8 mouse cellular contexts compared by ENCODE assay signal in the genomic region with DNA sequence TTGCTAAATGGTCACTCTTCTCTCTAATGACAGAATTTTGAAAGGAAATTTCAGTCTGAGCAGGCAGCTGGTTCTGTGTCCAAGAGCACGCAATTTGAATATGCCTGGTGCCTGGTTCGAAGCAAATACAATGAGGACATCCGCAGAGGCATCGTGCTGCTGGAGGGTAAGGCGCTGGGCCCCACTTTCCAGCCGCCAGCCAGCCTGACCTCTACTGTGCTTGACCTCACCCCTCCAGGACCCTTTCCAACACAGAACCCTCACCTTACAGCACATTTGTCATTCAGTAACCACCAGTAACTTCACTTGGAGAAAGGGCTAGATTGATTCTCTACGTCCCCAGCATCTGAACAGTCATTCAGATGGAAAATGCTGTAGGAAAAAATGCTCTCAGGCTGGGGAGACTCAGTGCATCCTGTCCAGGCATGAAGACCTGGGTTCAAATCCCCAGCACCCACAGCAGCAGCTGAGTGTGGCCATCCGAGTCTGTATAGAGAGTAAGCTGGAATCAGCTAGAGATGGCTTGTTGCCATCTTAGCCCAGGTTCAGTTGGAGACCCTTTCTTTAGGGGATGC. TPM values are rescaled to one million over a fixed set of nuclear protein-coding genes. Genes with fewer than 3 reads are reported as not detected.
DNase-seq lines count a peak whose midpoint lies in the region; ATAC-seq and TF ChIP-seq lines count a peak whose summit lies in the region.

No protein-coding gene starts in this region.

- peak overlapping the region; percentile 70 for H3K4me3 ChIP-seq in heart, embryonic 16.5 days (ENCODE audit: low read length)
- H3K4me3 ChIP-seq in bone marrow macrophage, adult 2 months (ENCODE audit: insufficient read depth, low read length): peak overlapping the region; percentile 92
- peak overlapping the region; percentile 40 for H3K4me3 ChIP-seq in hindbrain, embryonic 14.5 days (replicated peaks; ENCODE audit: low read length)
- H3K4me3 ChIP-seq in midbrain, embryonic 14.5 days (replicated peaks; ENCODE audit: low read depth, low read length): peak overlapping the region; percentile 51

- no peak for TF ChIP-seq POLR2A in bone marrow macrophage, adult 2 months (IDR thresholded peaks at IDR 0.05; ENCODE audit: borderline replicate concordance, low read depth, low read length)

- ATAC-seq in heart, embryonic 16.5 days (replicated peaks; ENCODE audit: extremely low read depth, insufficient read depth, low FRiP score): no peak
- no peak for ATAC-seq in hindbrain, embryonic 14.5 days (ENCODE audit: low FRiP score)
- no peak for ATAC-seq in midbrain, embryonic 14.5 days (ENCODE audit: low FRiP score, low TSS enrichment)

- H3K4me1 ChIP-seq in heart, embryonic 16.5 days (ENCODE audit: control insufficient read depth, insufficient read depth, low read length): peaks cover 30% of the 10 kb centered on the region
- peaks cover 8% of the 10 kb centered on the region; the same call in 1 of the 2 replicates for H3K4me1 ChIP-seq in bone marrow macrophage, adult 2 months (ENCODE audit: control insufficient read depth, insufficient read depth, low read length)
- peaks cover 12% of the 10 kb centered on the region for H3K4me1 ChIP-seq in hindbrain, embryonic 14.5 days (replicated peaks; ENCODE audit: control insufficient read depth, insufficient read depth, low read length)
- H3K4me1 ChIP-seq in midbrain, embryonic 14.5 days (ENCODE audit: control insufficient read depth, insufficient read depth, low read length): peaks cover 12% of the 10 kb centered on the region

- H3K9ac ChIP-seq in heart, embryonic 16.5 days (ENCODE audit: low read length): peak overlapping the region; percentile 22; the same call in 1 of the 2 replicates
- H3K9ac ChIP-seq in hindbrain, embryonic 14.5 days: peak overlapping the region; percentile 75
- peak overlapping the region; percentile 60 for H3K9ac ChIP-seq in midbrain, embryonic 14.5 days (replicated peaks; ENCODE audit: low read length)

- no peak for TF ChIP-seq CTCF in bone marrow macrophage, adult 2 months (IDR thresholded peaks at IDR 0.05; ENCODE audit: low read depth, low read length)

- intact Hi-C loops in heart, postnatal 36 days (cut with DNase I): loop anchor here (2.0 kb wide), 1 partner anchor 24 kb away; a partner anchor contains a TSS

- DNase-seq in heart, postnatal 36 days: no peak
- DNase-seq in hindbrain, embryonic 14.5 days (ENCODE audit: low spot score): no peak
- no peak for DNase-seq in midbrain, embryonic 14.5 days
- DNase-seq in thymus, postnatal 0 days (ENCODE audit: low spot score): no peak
- DNase-seq in urinary bladder, postnatal 10 days (ENCODE audit: low spot score): no peak
- DNase-seq in spleen, postnatal 10 days (ENCODE audit: low spot score in 2 of 2): no peak

- WGBS in heart, embryonic 16.5 days: 72% methylated on average over 8 of the region's 8 CpGs
- 69% methylated on average over 8 of the region's 8 CpGs for WGBS in hindbrain, embryonic 14.5 days
- WGBS in midbrain, embryonic 14.5 days: 75% methylated on average over 8 of the region's 8 CpGs

- H3K27me3 ChIP-seq in heart, embryonic 16.5 days (ENCODE audit: control insufficient read depth, insufficient read depth, low read length): no peaks in the 10 kb centered on the region
- no peaks in the 10 kb centered on the region for H3K27me3 ChIP-seq in hindbrain, embryonic 14.5 days (ENCODE audit: control insufficient read depth, insufficient read depth, low read length)
- no peaks in the 10 kb centered on the region for H3K27me3 ChIP-seq in midbrain, embryonic 14.5 days (ENCODE audit: control insufficient read depth, insufficient read depth, low read length)

- no peaks in the 10 kb centered on the region for H3K9me3 ChIP-seq in heart, embryonic 16.5 days (replicated peaks; ENCODE audit: control insufficient read depth, low read length)
- H3K9me3 ChIP-seq in hindbrain, embryonic 14.5 days (ENCODE audit: control insufficient read depth, low read length): no peaks in the 10 kb centered on the region
- H3K9me3 ChIP-seq in midbrain, embryonic 14.5 days (ENCODE audit: control insufficient read depth, low read length): no peaks in the 10 kb centered on the region

- peak overlapping the region; percentile 75 for H3K4me2 ChIP-seq in heart, embryonic 16.5 days (ENCODE audit: low read depth, low read length)
- peak overlapping the region; percentile 80 for H3K4me2 ChIP-seq in hindbrain, embryonic 14.5 days (replicated peaks)
- H3K4me2 ChIP-seq in midbrain, embryonic 14.5 days (ENCODE audit: low read length): peak overlapping the region; percentile 69

- peaks cover 19% of the 10 kb centered on the region; the same call in 1 of the 2 replicates for H3K36me3 ChIP-seq in heart, embryonic 16.5 days (ENCODE audit: control insufficient read depth, insufficient read depth)
- H3K36me3 ChIP-seq in hindbrain, embryonic 14.5 days (replicated peaks; ENCODE audit: control insufficient read depth, insufficient read depth): peaks cover 41% of the 10 kb centered on the region
- peaks cover 45% of the 10 kb centered on the region for H3K36me3 ChIP-seq in midbrain, embryonic 14.5 days (ENCODE audit: control insufficient read depth, insufficient read depth, low read length)

- peak overlapping the region; percentile 19; the same call in 1 of the 2 replicates for H3K27ac ChIP-seq in heart, embryonic 16.5 days (ENCODE audit: low read length)
- H3K27ac ChIP-seq in bone marrow macrophage, adult 2 months (ENCODE audit: insufficient read depth, low read depth, low read length): no peak overlapping the region
- peak overlapping the region; percentile 73 for H3K27ac ChIP-seq in hindbrain, embryonic 14.5 days
- peak overlapping the region; percentile 92 for H3K27ac ChIP-seq in midbrain, embryonic 14.5 days (replicated peaks; ENCODE audit: low read depth, low read length)

RNA-seq across cellular contexts. Expression of a gene that starts 3.4 kb away (rescaled TPM):
- 6.7 and 7.1 TPM in 2 replicates for polyA plus RNA-seq in heart, embryonic 16.5 days (2015; fragmentation: Nextera tagmentation; extraction: Ambion mirVana)
- total RNA-seq in heart, postnatal 36 days (2021): 10 to 100 TPM in 1 of 2 experiments, 1 to 10 TPM in 1; 9.8 to 11.3 TPM
- not detected in 2 replicates for polyA plus RNA-seq in bone marrow macrophage, adult 2 months (2012; ENCODE audit: insufficient read depth, insufficient read length, missing spikeins)
- 0.13 TPM in 1 of 2 replicates, not detected in the other for polyA plus RNA-seq in hindbrain, embryonic 14.5 days (2014; fragmentation: Nextera tagmentation; extraction: Ambion mirVana)
- 0.13 and 0.31 TPM in 2 replicates for polyA plus RNA-seq in midbrain, embryonic 14.5 days (2014; fragmentation: Nextera tagmentation; extraction: Ambion mirVana)
- 1.2 and 2.2 TPM in 2 replicates for polyA plus RNA-seq in thymus, postnatal 0 days (2015; fragmentation: Nextera tagmentation; extraction: Ambion mirVana)

RNA-seq across cellular contexts. Expression of a gene that starts 10.0 kb away (rescaled TPM):
- polyA plus RNA-seq in heart, embryonic 16.5 days (2015; fragmentation: Nextera tagmentation; extraction: Ambion mirVana): 214 and 233 TPM in 2 replicates
- total RNA-seq in heart, postnatal 36 days (2021): 100 to 1,000 TPM; 178 to 185 TPM
- polyA plus RNA-seq in bone marrow macrophage, adult 2 months (2012; ENCODE audit: insufficient read depth, insufficient read length, missing spikeins): 146 and 149 TPM in 2 replicates
- polyA plus RNA-seq in hindbrain, embryonic 14.5 days (2014; fragmentation: Nextera tagmentation; extraction: Ambion mirVana): 391 and 425 TPM in 2 replicates
- polyA plus RNA-seq in midbrain, embryonic 14.5 days (2014; fragmentation: Nextera tagmentation; extraction: Ambion mirVana): 440 and 487 TPM in 2 replicates
- polyA plus RNA-seq in thymus, postnatal 0 days (2015; fragmentation: Nextera tagmentation; extraction: Ambion mirVana): 298 and 312 TPM in 2 replicates

RNA-seq across cellular contexts. Expression of a gene that starts 23.8 kb away (rescaled TPM):
- polyA plus RNA-seq in heart, embryonic 16.5 days (2015; fragmentation: Nextera tagmentation; extraction: Ambion mirVana): 42.2 and 46.2 TPM in 2 replicates
- 10 to 100 TPM; 36.9 to 45.6 TPM for total RNA-seq in heart, postnatal 36 days (2021)
- 66.4 and 66.7 TPM in 2 replicates for polyA plus RNA-seq in bone marrow macrophage, adult 2 months (2012; ENCODE audit: insufficient read depth, insufficient read length, missing spikeins)
- 30.1 and 30.7 TPM in 2 replicates for polyA plus RNA-seq in hindbrain, embryonic 14.5 days (2014; fragmentation: Nextera tagmentation; extraction: Ambion mirVana)
- 25.8 and 28.1 TPM in 2 replicates for polyA plus RNA-seq in midbrain, embryonic 14.5 days (2014; fragmentation: Nextera tagmentation; extraction: Ambion mirVana)
- 9.4 and 9.9 TPM in 2 replicates for polyA plus RNA-seq in thymus, postnatal 0 days (2015; fragmentation: Nextera tagmentation; extraction: Ambion mirVana)

RNA-seq across cellular contexts. Expression of a gene that starts 24.8 kb away (rescaled TPM):
- polyA plus RNA-seq in heart, embryonic 16.5 days (2015; fragmentation: Nextera tagmentation; extraction: Ambion mirVana): 74.4 and 80.5 TPM in 2 replicates
- 10 to 100 TPM; 58.2 to 67.8 TPM for total RNA-seq in heart, postnatal 36 days (2021)
- 75.0 and 82.2 TPM in 2 replicates for polyA plus RNA-seq in bone marrow macrophage, adult 2 months (2012; ENCODE audit: insufficient read depth, insufficient read length, missing spikeins)
- 116 and 121 TPM in 2 replicates for polyA plus RNA-seq in hindbrain, embryonic 14.5 days (2014; fragmentation: Nextera tagmentation; extraction: Ambion mirVana)
- polyA plus RNA-seq in midbrain, embryonic 14.5 days (2014; fragmentation: Nextera tagmentation; extraction: Ambion mirVana): 94.0 and 117 TPM in 2 replicates
- 66.8 and 72.3 TPM in 2 replicates for polyA plus RNA-seq in thymus, postnatal 0 days (2015; fragmentation: Nextera tagmentation; extraction: Ambion mirVana)

RNA-seq across cellular contexts. Expression of a gene that starts 55.1 kb away (rescaled TPM):
- polyA plus RNA-seq in heart, embryonic 16.5 days (2015; fragmentation: Nextera tagmentation; extraction: Ambion mirVana): 35.9 and 41.4 TPM in 2 replicates
- 10 to 100 TPM; 11.0 to 11.6 TPM for total RNA-seq in heart, postnatal 36 days (2021)
- 37.3 and 44.9 TPM in 2 replicates for polyA plus RNA-seq in bone marrow macrophage, adult 2 months (2012; ENCODE audit: insufficient read depth, insufficient read length, missing spikeins)
- polyA plus RNA-seq in hindbrain, embryonic 14.5 days (2014; fragmentation: Nextera tagmentation; extraction: Ambion mirVana): 118 and 133 TPM in 2 replicates
- 133 and 143 TPM in 2 replicates for polyA plus RNA-seq in midbrain, embryonic 14.5 days (2014; fragmentation: Nextera tagmentation; extraction: Ambion mirVana)
- 36.7 and 40.5 TPM in 2 replicates for polyA plus RNA-seq in thymus, postnatal 0 days (2015; fragmentation: Nextera tagmentation; extraction: Ambion mirVana)

Comparison
In these comparisons a context has a peak if more than half of its experiments do, and no peak if none do; other contexts are left out.
1. H3K4me3 ChIP-seq: peak in every context shown above with its lines; median percentile 92 in bone marrow macrophage, adult 2 months; 70 in heart, embryonic 16.5 days; 51 in midbrain, embryonic 14.5 days; 40 in hindbrain, embryonic 14.5 days.
2. H3K9ac ChIP-seq: peak in every context shown above with its lines; median percentile 75 in hindbrain, embryonic 14.5 days; 60 in midbrain, embryonic 14.5 days; 22 in heart, embryonic 16.5 days.